Mouse (Mus musculus) brain, embryonic 14.5 days (tissue): ENCODE measurements around the gene Arhgap19.

Source experiments
- CTCF ChIP-seq: fragments of 200-500 bp; IDR thresholded peaks from 2 replicates; pipeline ENCODE4 v1.5.1; 2012; ENCODE audit warnings: inconsistent platforms, mild to moderate bottlenecking, moderate library complexity, borderline replicate concordance; ENCODE audit not compliant: insufficient read depth, insufficient read length; ENCODE audit errors: extremely low read depth
- POLR2A ChIP-seq: fragments of 200-500 bp; IDR thresholded peaks from 2 replicates; pipeline ENCODE4 v1.6.1; 2012; ENCODE audit warnings: mild to moderate bottlenecking, inconsistent platforms, borderline replicate concordance; ENCODE audit not compliant: poor library complexity, insufficient read depth, insufficient read length, severe bottlenecking; ENCODE audit errors: extremely low read depth

- TF ChIP-seq POLR2A (no peak), CTCF (no peak)
Measured at GRCm38 (mm10) chr19:41777514-41777913, 24.3 kb downstream of the Arhgap19 start.
